Mouse (Mus musculus) liver, embryonic 16.5 days (tissue): Measurements from ENCODE around the gene Olfr434. TPM values are rescaled to one million over a fixed set of nuclear protein-coding genes. Genes with fewer than 3 reads are reported as not detected.

ENCODE experiments used
- polyA plus RNA-seq: library from polyadenylated mRNA; unstranded; fragments of >200 nt; fragmentation: Nextera tagmentation; extraction: Ambion mirVana; gene quantifications from 2 replicates; pipeline ENCODE4 v1.2.1, GENCODE M21; 2015

The Olfr434 gene
- polyA plus RNA-seq, 1 experiment from 2014 or later, result not detected

Other genes with a start within 250 kb of the Olfr434 start
- gene Olfr441, start 106.7 kb upstream of the Olfr434 start, polyA plus RNA-seq, result not detected in 2 replicates
- gene Olfr237-ps1, start 66.5 kb upstream of the Olfr434 start, polyA plus RNA-seq, result not detected in 2 replicates
- gene Olfr437, start 49.7 kb upstream of the Olfr434 start, polyA plus RNA-seq, result not detected in 2 replicates
- not detected in 2 replicates for gene Olfr13, start 40.9 kb upstream of the Olfr434 start, polyA plus RNA-seq
- gene Olfr435, start 15.9 kb upstream of the Olfr434 start, polyA plus RNA-seq, result not detected in 2 replicates
- gene Olfr47, start 18.5 kb downstream of the Olfr434 start, polyA plus RNA-seq, result not detected in 2 replicates
- 1.9 and 3.2 TPM in 2 replicates for gene Arhgef5, start 52.6 kb downstream of the Olfr434 start, polyA plus RNA-seq
- not detected in 2 replicates for gene Nobox, start 96.5 kb downstream of the Olfr434 start, polyA plus RNA-seq